Mouse (Mus musculus): ENCODE results near the gene Higd2a. TPM values are rescaled to one million over a fixed set of nuclear protein-coding genes. Genes with fewer than 3 reads are reported as not detected.

The Higd2a gene
- total RNA-seq, 2 experiments from 2014 or later, result 169 to 175 TPM

DNA sequence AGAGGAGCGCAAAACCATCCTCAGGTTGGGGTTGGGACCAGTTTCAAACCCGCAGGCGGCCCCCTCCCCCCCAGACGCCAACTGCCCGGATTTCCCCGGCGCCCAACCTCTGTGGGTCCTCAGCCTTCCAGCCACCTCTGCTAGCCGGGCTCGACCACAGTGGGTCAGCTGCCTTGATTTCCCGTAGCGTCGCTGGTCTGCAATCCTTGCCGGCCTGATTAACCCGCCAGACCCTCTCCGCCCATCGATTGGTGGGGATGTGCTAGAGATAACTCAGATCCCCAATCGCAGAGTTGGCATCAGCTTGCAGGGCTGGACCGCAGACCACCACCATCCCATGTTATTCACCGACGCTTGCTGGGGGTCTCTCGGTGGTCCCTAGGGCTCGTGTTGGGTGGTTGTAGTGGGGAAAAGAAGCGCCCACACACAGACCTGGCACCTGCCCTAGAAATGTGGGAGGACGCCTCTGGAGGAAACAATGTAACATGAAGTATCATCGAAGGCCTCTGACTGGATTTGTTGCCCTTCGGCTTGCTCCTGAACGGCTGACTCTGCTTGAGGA, 32.0 kb downstream of the Higd2a start:
- DNase-seq, result no peak

- DNase-seq, result no peak
Measured at GRCm38 (mm10) chr13:54629128-54629527, 39.1 kb downstream of the Higd2a start.

- no peak for DNase-seq
Measured at GRCm38 (mm10) chr13:54632731-54633277, 42.8 kb downstream of the Higd2a start.

DNA sequence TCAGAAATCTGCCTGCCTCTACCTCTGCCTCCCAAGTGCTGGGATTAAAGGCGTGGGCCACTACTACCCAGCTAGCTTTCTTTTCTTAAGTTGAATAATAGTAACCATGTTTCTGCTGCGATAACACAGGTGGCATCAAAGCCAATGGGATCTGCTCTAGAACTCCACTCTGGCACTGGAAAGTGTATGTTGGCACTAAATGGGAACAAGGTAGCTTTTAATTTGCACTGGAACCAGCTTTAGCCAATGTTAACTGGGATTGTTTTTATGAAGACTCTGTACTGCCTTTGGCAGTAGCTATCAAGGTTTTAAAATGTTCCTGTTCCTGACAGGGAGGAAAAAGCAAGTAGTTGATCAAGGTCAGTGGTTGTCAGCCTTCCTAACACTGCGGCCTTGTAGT, 45.0 kb downstream of the Higd2a start:
- DNase-seq, result no peak

Small RNA genes within 50 kb of the gene (microRNA-seq; reads per million reads assigned to microRNA genes)
- gene Gm24195, result 0 reads per million in 2 experiments

Other genes with a start within 250 kb of the Higd2a start
- gene Cplx2, start 218.9 kb upstream of the Higd2a start, total RNA-seq (2021), result 100 to 1,000 TPM; 968 to 982 TPM
- gene Thoc3, start 121.4 kb upstream of the Higd2a start, total RNA-seq (2021), result 10 to 100 TPM; 35.7 to 36.7 TPM
- 10 to 100 TPM; 17.4 to 18.2 TPM for gene Simc1, start 86.4 kb upstream of the Higd2a start, total RNA-seq (2021)
- 100 to 1,000 TPM; 155 to 156 TPM for gene 4833439L19Rik, start 24.8 kb upstream of the Higd2a start, total RNA-seq (2021)
- gene Arl10, start 15.2 kb upstream of the Higd2a start, total RNA-seq (2021), result 10 to 100 TPM; 35.2 to 36.2 TPM
- gene Nop16, start 117 bp upstream of the Higd2a start, total RNA-seq (2021), result 10 to 100 TPM; 25.6 to 28.0 TPM
- 100 to 1,000 TPM; 261 to 274 TPM for gene Cltb, start 21.1 kb downstream of the Higd2a start, total RNA-seq (2021)
- gene Faf2, start 31.6 kb downstream of the Higd2a start, total RNA-seq (2021), result 10 to 100 TPM; 61.3 to 61.6 TPM
- 100 to 1,000 TPM; 157 to 161 TPM for gene Rnf44, start 103.7 kb downstream of the Higd2a start, total RNA-seq (2021)
- gene Cdhr2, start 111.3 kb downstream of the Higd2a start, total RNA-seq (2021), result under 1 TPM in 1 of 2 experiments, not detected in 1; 0.22 TPM
- gene Gprin1, start 159.7 kb downstream of the Higd2a start, total RNA-seq (2021), result 100 to 1,000 TPM; 135 to 142 TPM
- gene Sncb, start 176.4 kb downstream of the Higd2a start, total RNA-seq (2021), result 100 to 1,000 TPM; 602 to 611 TPM
- gene Eif4e1b, start 193.8 kb downstream of the Higd2a start, total RNA-seq (2021), result not detected
- gene Tspan17, start 199.2 kb downstream of the Higd2a start, total RNA-seq (2021), result 100 to 1,000 TPM in 1 of 2 experiments, 10 to 100 TPM in 1; 83.4 to 109 TPM

All from layer of hippocampus, postnatal 36 days (tissue).